Mouse (Mus musculus): ENCODE measurements around the gene Btg2. TPM values are rescaled to one million over a fixed set of nuclear protein-coding genes. Genes with fewer than 3 reads are reported as not detected.

The Btg2 gene
- total RNA-seq (2021): 10 to 100 TPM; 20.3 to 55.2 TPM
- 18.9 and 25.1 TPM in 2 replicates for polyA plus RNA-seq (2012; rRNA removed)
- long read RNA-seq, transcript Btg2-201 (2 exons, 2,743 nt): major isoform, 16 of 24 reads
- long read RNA-seq, partial matches to known transcripts: 0 of 24 reads
- long read RNA-seq, other reads (novel, unspliced or antisense): 8 of 24 reads

- DNase-seq: peak; percentile 99
These were observed at the start of gene Btg2 for GRCm38 (mm10) chr1:134078802-134079476. Btg2 (minus strand) TSS chr1:134079120.

- no peak for DNase-seq
These were observed 43.3 kb upstream of the Btg2 start for GRCm38 (mm10) chr1:134122195-134122594.

- peak; percentile 74 for DNase-seq
These were observed 41.3 kb upstream of the Btg2 start for GRCm38 (mm10) chr1:134120179-134120578.

- no peak for DNase-seq
These were observed 38.2 kb upstream of the Btg2 start for GRCm38 (mm10) chr1:134117110-134117509.

GRCm38 (mm10) chr1:134115424-134115823 is 36.5 kb upstream of the Btg2 start:
- no peak for DNase-seq

GRCm38 (mm10) chr1:134114730-134115129 is 35.8 kb upstream of the Btg2 start:
- no peak for DNase-seq

GRCm38 (mm10) chr1:134114018-134114417 is 35.1 kb upstream of the Btg2 start:
- no peak for DNase-seq

GRCm38 (mm10) chr1:134113560-134113959 is 34.6 kb upstream of the Btg2 start:
- no peak for DNase-seq

- peak; percentile 39 for DNase-seq
These were observed 32.1 kb upstream of the Btg2 start, which contains the start of gene Chit1 for GRCm38 (mm10) chr1:134110979-134111378. Chit1 (plus strand) TSS chr1:134111242.

GRCm38 (mm10) chr1:134110449-134110848 is 31.5 kb upstream of the Btg2 start:
- DNase-seq: peak; percentile 1

GRCm38 (mm10) chr1:134110015-134110414 is 31.1 kb upstream of the Btg2 start:
- no peak for DNase-seq

- peak; percentile 1 for DNase-seq
These were observed 28.9 kb upstream of the Btg2 start for GRCm38 (mm10) chr1:134107777-134108176.

- DNase-seq: peak; percentile 67
These were observed 27.8 kb upstream of the Btg2 start for GRCm38 (mm10) chr1:134106719-134107118.

- DNase-seq: peak; percentile 5
These were observed 27.0 kb upstream of the Btg2 start for GRCm38 (mm10) chr1:134105764-134106430.

GRCm38 (mm10) chr1:134105043-134105763 is 26.3 kb upstream of the Btg2 start:
- peak; percentile 1 for DNase-seq

GRCm38 (mm10) chr1:134103861-134104260 is 24.9 kb upstream of the Btg2 start:
- DNase-seq: peak; percentile 15

GRCm38 (mm10) chr1:134101593-134101992 is 22.7 kb upstream of the Btg2 start:
- DNase-seq: peak; percentile 49

GRCm38 (mm10) chr1:134100928-134101327 is 22.0 kb upstream of the Btg2 start:
- DNase-seq: peak; percentile 1

- no peak for DNase-seq
These were observed 21.5 kb upstream of the Btg2 start for GRCm38 (mm10) chr1:134100401-134100800.

- peak; percentile 23 for DNase-seq
These were observed 20.8 kb upstream of the Btg2 start for GRCm38 (mm10) chr1:134099516-134100235.

- DNase-seq: peak; percentile 92
These were observed 20.0 kb upstream of the Btg2 start for GRCm38 (mm10) chr1:134098726-134099515.

Data from adrenal gland, adult 2 months (tissue).